Mouse (Mus musculus): Measurements from ENCODE around the gene Gm45337.

Gene Gm45337

GRCm38 (mm10) chr7:142104747-142105146 lies 39.7 kb downstream of the Gm45337 start:
- DNase-seq (ENCODE audit: low spot score in 2 of 2): no peak

GRCm38 (mm10) chr7:142097776-142098175 lies 46.6 kb downstream of the Gm45337 start:
- DNase-seq (ENCODE audit: low spot score in 2 of 2): peak; percentile 75 to 79

GRCm38 (mm10) chr7:142096701-142097100 lies 47.7 kb downstream of the Gm45337 start:
- DNase-seq (ENCODE audit: low spot score in 2 of 2): no peak

GRCm38 (mm10) chr7:142095183-142095931 lies 49.0 kb downstream of the Gm45337 start, which contains the start of gene Dusp8:
Dusp8 (minus strand) TSS chr7:142095843.
- peak; percentile 91 to 94 for DNase-seq (ENCODE audit: low spot score in 2 of 2)

GRCm38 (mm10) chr7:142094301-142095143 lies 49.9 kb downstream of the Gm45337 start:
- peak; percentile 70 to 74 for DNase-seq (ENCODE audit: low spot score in 2 of 2)

GRCm38 (mm10) chr7:142093696-142094240 lies 50.6 kb downstream of the Gm45337 start:
- no peak for DNase-seq (ENCODE audit: low spot score in 2 of 2)
